Mouse (Mus musculus): ENCODE results near the gene Krtap16-3.

Krtap16-3 gene

DNA sequence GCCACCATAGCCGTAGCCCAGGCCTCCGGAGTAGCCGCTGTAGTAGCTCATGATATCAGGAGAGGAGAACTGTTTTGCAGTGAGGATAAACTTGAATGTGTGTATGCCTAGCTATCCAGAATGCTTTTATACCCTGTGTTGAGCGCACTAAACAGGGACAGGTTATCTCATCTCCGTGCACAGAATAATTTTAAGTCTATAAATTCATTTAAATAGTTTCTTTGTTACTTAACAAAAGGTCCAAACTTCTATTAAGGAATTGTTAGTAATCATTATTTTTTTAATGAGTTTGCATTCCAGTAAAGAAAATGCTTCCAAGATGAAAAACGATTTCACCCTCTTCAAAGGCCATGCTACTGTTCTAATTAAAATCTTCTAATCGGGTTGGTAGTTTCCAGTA lies at the start of gene Krtap16-3:
TSS of gene Krtap16-3 (minus strand) at position 101 of the 400 bp plus-strand sequence.
- DNase-seq, result no peak

- DNase-seq, result no peak
These were observed 48.0 kb upstream of the Krtap16-3 start, which contains the start of gene Krtap22-2 for GRCm38 (mm10) chr16:89010659-89011058. Gene Krtap22-2, minus strand, starts transcription at chr16:89010759.

DNA sequence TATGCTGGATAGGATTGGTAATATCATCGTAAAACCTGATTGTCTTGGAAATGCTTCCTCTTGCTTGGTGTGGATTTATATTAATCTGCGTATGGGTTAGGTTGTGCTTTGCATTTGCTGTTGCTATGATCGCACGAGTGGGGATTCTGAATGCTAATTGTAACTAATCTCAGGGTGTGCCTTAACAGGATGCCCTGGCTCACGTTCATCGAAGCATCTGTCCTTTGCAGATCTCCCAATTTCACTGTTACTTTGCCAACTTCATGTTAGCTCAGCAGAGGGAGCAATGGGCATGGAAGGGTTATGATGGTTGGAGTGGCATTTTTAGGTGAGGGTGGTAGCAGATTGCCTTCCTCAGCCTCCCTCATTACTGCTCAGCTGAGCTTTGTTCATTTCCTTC lies 21.6 kb downstream of the Krtap16-3 start:
- no peak for DNase-seq

- DNase-seq, result no peak
These were observed 24.4 kb downstream of the Krtap16-3 start for GRCm38 (mm10) chr16:88938252-88938651.

- DNase-seq, result no peak
These were observed 30.5 kb downstream of the Krtap16-3 start, which contains the start of gene Krtap19-9b for GRCm38 (mm10) chr16:88932165-88932564. Gene Krtap19-9b, minus strand, starts transcription at chr16:88932265.
